Mouse (Mus musculus) cortical plate, adult 2 months (tissue): ENCODE data around the gene Erg28.
A peak's percentile ranks its signal among the peaks of the same experiment; 100 is the strongest.

Experiments used
- CTCF ChIP-seq: fragments of 200-500 bp; IDR thresholded peaks from 2 replicates; pipeline ENCODE4 v1.5.1; 2011; ENCODE audit warnings: mild to moderate bottlenecking, control low read depth, low read length; ENCODE audit not compliant: insufficient read depth; ENCODE audit errors: extremely low read depth
- POLR2A ChIP-seq: fragments of 200-500 bp; IDR thresholded peaks from 2 replicates; pipeline ENCODE4 v1.6.1; 2011; ENCODE audit warnings: mild to moderate bottlenecking, low read length, control low read depth; ENCODE audit not compliant: insufficient read depth; ENCODE audit errors: extremely low read depth

GRCm38 (mm10) chr12:85865526-85865925 lies 41.2 kb upstream of the Erg28 start:
- TF ChIP-seq CTCF (peak; percentile 47; the same call in 1 of the 2 replicates), POLR2A (no peak)
